Mouse (Mus musculus): ENCODE data around the gene Traf3ip3. TPM values are rescaled to one million over a fixed set of nuclear protein-coding genes. Genes with fewer than 3 reads are reported as not detected.

Gene Traf3ip3
- 0.77 and 1.4 TPM in 2 replicates for polyA plus RNA-seq (2014; fragmentation: Nextera tagmentation; extraction: Ambion mirVana)

DNA sequence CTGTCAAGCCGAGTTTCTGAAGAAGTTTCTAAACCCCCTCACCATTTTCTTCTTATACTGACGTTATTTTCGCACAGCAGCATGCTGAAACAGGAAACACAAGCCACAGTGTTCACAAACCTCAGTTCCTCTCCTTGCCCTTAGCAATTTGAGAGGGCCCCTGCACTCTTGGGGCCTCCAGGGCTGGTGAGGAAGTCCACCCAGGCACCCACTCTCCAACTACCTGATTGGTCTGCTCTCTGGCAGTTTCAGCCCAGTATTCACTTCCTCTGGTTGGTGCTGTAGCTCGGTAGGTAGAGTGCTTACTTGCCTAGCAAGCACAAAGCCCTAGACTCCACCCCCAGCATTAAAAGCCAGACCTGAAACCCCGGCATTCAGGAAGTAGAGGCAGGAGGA is at the start of gene Traf3ip3:
TSS of gene Traf3ip3 (minus strand) at position 321 of the 396 bp plus-strand sequence.
- 70% methylated on average over 5 of the region's 5 CpGs for WGBS
- Histone ChIP-seq H3K27me3 (ENCODE audit: control insufficient read depth, insufficient read depth, low read length) (no peaks in the 10 kb centered on the region), H3K4me1 (ENCODE audit: control insufficient read depth, insufficient read depth, low read length) (no peaks in the 10 kb centered on the region)

DNA sequence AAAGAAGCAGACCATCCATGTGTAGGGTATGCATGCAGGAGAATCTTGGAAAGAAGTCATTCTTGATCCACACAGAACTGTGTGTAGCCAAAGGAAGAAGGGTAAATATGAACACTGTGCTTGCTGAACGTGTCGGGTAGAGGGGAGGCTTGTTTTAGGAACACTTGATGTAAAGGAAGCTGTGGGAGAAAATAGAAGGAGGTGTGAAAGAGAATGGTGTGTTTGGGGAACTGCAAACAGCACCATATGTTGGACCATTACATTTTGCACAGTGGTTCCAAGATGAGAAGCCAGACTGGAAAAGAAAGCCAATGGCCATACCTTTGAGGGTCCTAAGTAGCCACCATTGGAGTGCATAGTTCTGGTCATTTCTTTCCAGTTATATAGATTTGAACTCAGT is 48.5 kb upstream of the Traf3ip3 start:
- Histone ChIP-seq H3K4me1 (ENCODE audit: control insufficient read depth, insufficient read depth, low read length) (no peaks in the 10 kb centered on the region), H3K27ac (ENCODE audit: low read depth, low read length) (no peak overlapping the region), H3K27me3 (ENCODE audit: control insufficient read depth, insufficient read depth, low read length) (no peaks in the 10 kb centered on the region), H3K4me2 (no peak overlapping the region), H3K36me3 (ENCODE audit: control insufficient read depth, insufficient read depth, low read length) (no peaks in the 10 kb centered on the region), H3K9ac (ENCODE audit: low read length) (no peak overlapping the region), H3K9me3 (ENCODE audit: control insufficient read depth, low read length) (no peaks in the 10 kb centered on the region), H3K4me3 (ENCODE audit: low read depth, low read length) (no peak overlapping the region)
- DNase-seq (ENCODE audit: low spot score, missing footprints), result no peak
- ATAC-seq (ENCODE audit: low FRiP score), result no peak
- WGBS, result 80% methylated on average over 2 of the region's 2 CpGs

More for the DNA sequence above, at the start of gene Traf3ip3:
- H3K27ac ChIP-seq (ENCODE audit: low read depth, low read length), result no peak within 1 kb of the TSS
- DNase-seq (ENCODE audit: low spot score, missing footprints), result peak; percentile 49
- H3K36me3 ChIP-seq (ENCODE audit: control insufficient read depth, insufficient read depth, low read length), result no peaks in the 10 kb centered on the region
- no peak within 1 kb of the TSS for H3K4me2 ChIP-seq
- ATAC-seq (ENCODE audit: low FRiP score), result no peak
- no peak within 1 kb of the TSS for H3K9ac ChIP-seq (ENCODE audit: low read length)
- H3K4me3 ChIP-seq (ENCODE audit: low read depth, low read length), result no peak within 1 kb of the TSS
- H3K9me3 ChIP-seq (ENCODE audit: control insufficient read depth, low read length), result no peaks in the 10 kb centered on the region

- H3K27ac ChIP-seq (ENCODE audit: low read depth, low read length), result no peak overlapping the region
- no peak for ATAC-seq (ENCODE audit: low FRiP score)
- DNase-seq (ENCODE audit: low spot score, missing footprints), result no peak
- no peaks in the 10 kb centered on the region for H3K27me3 ChIP-seq (ENCODE audit: control insufficient read depth, insufficient read depth, low read length)
- H3K4me1 ChIP-seq (ENCODE audit: control insufficient read depth, insufficient read depth, low read length), result no peaks in the 10 kb centered on the region
- H3K36me3 ChIP-seq (ENCODE audit: control insufficient read depth, insufficient read depth, low read length), result no peaks in the 10 kb centered on the region
- H3K9me3 ChIP-seq (ENCODE audit: control insufficient read depth, low read length), result no peaks in the 10 kb centered on the region
- no peak overlapping the region for H3K9ac ChIP-seq (ENCODE audit: low read length)
- 81% methylated on average over 6 of the region's 6 CpGs for WGBS
- H3K4me2 ChIP-seq, result no peak overlapping the region
- no peak overlapping the region for H3K4me3 ChIP-seq (ENCODE audit: low read depth, low read length)
These were observed 42.7 kb upstream of the Traf3ip3 start for GRCm38 (mm10) chr1:193244235-193244634.

- 76% methylated on average over 10 of the region's 10 CpGs for WGBS
- no peaks in the 10 kb centered on the region for H3K4me1 ChIP-seq (ENCODE audit: control insufficient read depth, insufficient read depth, low read length)
- DNase-seq (ENCODE audit: low spot score, missing footprints) (no peak), ATAC-seq (ENCODE audit: low FRiP score) (no peak)
- H3K27me3 ChIP-seq (ENCODE audit: control insufficient read depth, insufficient read depth, low read length), result no peaks in the 10 kb centered on the region
- no peak overlapping the region for H3K27ac ChIP-seq (ENCODE audit: low read depth, low read length)
- H3K9me3 ChIP-seq (ENCODE audit: control insufficient read depth, low read length), result no peaks in the 10 kb centered on the region
- H3K4me3 ChIP-seq (ENCODE audit: low read depth, low read length), result no peak overlapping the region
- H3K9ac ChIP-seq (ENCODE audit: low read length), result no peak overlapping the region
- no peaks in the 10 kb centered on the region for H3K36me3 ChIP-seq (ENCODE audit: control insufficient read depth, insufficient read depth, low read length)
- H3K4me2 ChIP-seq, result no peak overlapping the region
These were observed 42.2 kb upstream of the Traf3ip3 start for GRCm38 (mm10) chr1:193243571-193244193.

DNA sequence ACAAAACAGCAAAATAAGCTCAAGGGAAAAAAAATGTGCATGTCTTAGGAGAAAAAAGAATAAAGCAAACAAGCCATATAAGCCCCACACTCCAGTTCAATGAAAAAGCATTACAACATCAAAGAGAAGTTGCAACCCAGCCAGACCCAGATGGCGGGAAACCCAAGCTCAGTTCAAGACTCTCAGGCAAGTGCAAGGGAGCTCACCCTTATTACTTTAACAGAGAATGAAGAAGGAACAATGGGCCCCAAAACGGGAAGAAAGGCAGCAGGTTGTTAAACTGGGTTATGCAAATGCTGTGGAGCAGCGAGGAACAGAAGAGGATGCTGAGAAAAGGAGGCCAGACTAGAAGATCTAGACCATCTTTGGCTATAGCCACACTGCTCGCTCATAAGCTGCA is 41.4 kb upstream of the Traf3ip3 start:
- Histone ChIP-seq H3K9ac (ENCODE audit: low read length) (no peak overlapping the region), H3K36me3 (ENCODE audit: control insufficient read depth, insufficient read depth, low read length) (no peaks in the 10 kb centered on the region), H3K4me1 (ENCODE audit: control insufficient read depth, insufficient read depth, low read length) (no peaks in the 10 kb centered on the region), H3K4me2 (no peak overlapping the region), H3K27ac (ENCODE audit: low read depth, low read length) (no peak overlapping the region), H3K9me3 (ENCODE audit: control insufficient read depth, low read length) (no peaks in the 10 kb centered on the region), H3K27me3 (ENCODE audit: control insufficient read depth, insufficient read depth, low read length) (no peaks in the 10 kb centered on the region), H3K4me3 (ENCODE audit: low read depth, low read length) (no peak overlapping the region)
- ATAC-seq (ENCODE audit: low FRiP score) (no peak), DNase-seq (ENCODE audit: low spot score, missing footprints) (no peak)
- 54% methylated on average over 4 of the region's 4 CpGs for whole genome bisulfite sequencing

- Histone ChIP-seq H3K27ac (ENCODE audit: low read depth, low read length) (no peak overlapping the region), H3K9me3 (ENCODE audit: control insufficient read depth, low read length) (no peaks in the 10 kb centered on the region), H3K9ac (ENCODE audit: low read length) (no peak overlapping the region), H3K36me3 (ENCODE audit: control insufficient read depth, insufficient read depth, low read length) (no peaks in the 10 kb centered on the region), H3K4me3 (ENCODE audit: low read depth, low read length) (no peak overlapping the region), H3K27me3 (ENCODE audit: control insufficient read depth, insufficient read depth, low read length) (no peaks in the 10 kb centered on the region), H3K4me2 (no peak overlapping the region), H3K4me1 (ENCODE audit: control insufficient read depth, insufficient read depth, low read length) (no peaks in the 10 kb centered on the region)
- ATAC-seq (ENCODE audit: low FRiP score) (no peak), DNase-seq (ENCODE audit: low spot score, missing footprints) (no peak)
- WGBS, result 80% methylated on average over 8 of the region's 8 CpGs
These were observed 40.7 kb upstream of the Traf3ip3 start for GRCm38 (mm10) chr1:193242238-193242637.

- Histone ChIP-seq H3K4me1 (ENCODE audit: control insufficient read depth, insufficient read depth, low read length) (no peaks in the 10 kb centered on the region), H3K27me3 (ENCODE audit: control insufficient read depth, insufficient read depth, low read length) (no peaks in the 10 kb centered on the region), H3K4me3 (ENCODE audit: low read depth, low read length) (no peak overlapping the region), H3K27ac (ENCODE audit: low read depth, low read length) (no peak overlapping the region), H3K36me3 (ENCODE audit: control insufficient read depth, insufficient read depth, low read length) (no peaks in the 10 kb centered on the region), H3K9ac (ENCODE audit: low read length) (no peak overlapping the region), H3K4me2 (no peak overlapping the region), H3K9me3 (ENCODE audit: control insufficient read depth, low read length) (no peaks in the 10 kb centered on the region)
- DNase-seq (ENCODE audit: low spot score, missing footprints) (no peak), ATAC-seq (ENCODE audit: low FRiP score) (no peak)
- 96% methylated on average over 4 of the region's 4 CpGs for WGBS
These were observed 39.9 kb upstream of the Traf3ip3 start for GRCm38 (mm10) chr1:193241436-193241835.

- no peaks in the 10 kb centered on the region for H3K9me3 ChIP-seq (ENCODE audit: control insufficient read depth, low read length)
- no peak overlapping the region for H3K27ac ChIP-seq (ENCODE audit: low read depth, low read length)
- no peak overlapping the region for H3K4me3 ChIP-seq (ENCODE audit: low read depth, low read length)
- no peaks in the 10 kb centered on the region for H3K4me1 ChIP-seq (ENCODE audit: control insufficient read depth, insufficient read depth, low read length)
- no peak overlapping the region for H3K9ac ChIP-seq (ENCODE audit: low read length)
- H3K27me3 ChIP-seq (ENCODE audit: control insufficient read depth, insufficient read depth, low read length), result no peaks in the 10 kb centered on the region
- ATAC-seq (ENCODE audit: low FRiP score) (no peak), DNase-seq (ENCODE audit: low spot score, missing footprints) (no peak)
- no peaks in the 10 kb centered on the region for H3K36me3 ChIP-seq (ENCODE audit: control insufficient read depth, insufficient read depth, low read length)
- no peak overlapping the region for H3K4me2 ChIP-seq
- 71% methylated on average over 4 of the region's 4 CpGs for WGBS
These were observed 36.9 kb upstream of the Traf3ip3 start for GRCm38 (mm10) chr1:193238426-193238825.

GRCm38 (mm10) chr1:193234930-193235329 is 33.4 kb upstream of the Traf3ip3 start:
- 96% methylated on average over 7 of the region's 7 CpGs for WGBS
- Histone ChIP-seq H3K4me2 (no peak overlapping the region), H3K4me3 (ENCODE audit: low read depth, low read length) (no peak overlapping the region), H3K9ac (ENCODE audit: low read length) (no peak overlapping the region), H3K36me3 (ENCODE audit: control insufficient read depth, insufficient read depth, low read length) (no peaks in the 10 kb centered on the region), H3K9me3 (ENCODE audit: control insufficient read depth, low read length) (no peaks in the 10 kb centered on the region), H3K4me1 (ENCODE audit: control insufficient read depth, insufficient read depth, low read length) (no peaks in the 10 kb centered on the region), H3K27ac (ENCODE audit: low read depth, low read length) (no peak overlapping the region), H3K27me3 (ENCODE audit: control insufficient read depth, insufficient read depth, low read length) (no peaks in the 10 kb centered on the region; the same call in 1 of the 2 replicates)
- ATAC-seq (ENCODE audit: low FRiP score) (no peak), DNase-seq (ENCODE audit: low spot score, missing footprints) (no peak)
